Mouse (Mus musculus) kidney, adult 11 months (tissue): ENCODE measurements around the gene Gm44579.

Source experiments
- DNase-seq: peaks from one replicate; pipeline ENCODE4 v3.0.0; 2022

The Gm44579 gene

GRCm38 (mm10) chr15:98220877-98221276, at the start of gene Gm44579, which contains the start of gene Olfr287:
Gene Gm44579, minus strand, starts transcription at chr15:98220977.
Gene Olfr287, minus strand, starts transcription at chr15:98221056.
- DNase-seq = no peak

DNA sequence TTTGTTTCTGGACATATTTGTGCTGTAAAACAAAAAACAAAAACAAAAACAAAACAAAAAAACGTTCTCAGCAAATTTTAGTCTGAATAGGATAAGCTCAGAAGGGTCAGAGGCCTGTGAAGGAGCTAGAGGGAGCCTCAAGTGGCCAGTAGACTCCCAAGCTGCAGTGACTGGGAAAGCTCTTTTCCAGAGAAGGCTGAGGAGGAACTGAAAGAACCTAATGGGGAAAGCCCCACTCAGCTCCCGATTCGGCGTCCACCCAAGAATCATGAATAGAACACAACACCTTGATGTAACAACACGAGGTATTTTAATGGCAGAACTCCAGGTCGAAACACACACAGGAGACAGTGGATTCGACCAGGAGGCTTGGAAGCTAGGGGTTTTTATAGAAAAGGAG, 37.0 kb upstream of the Gm44579 start:
- no peak for DNase-seq

GRCm38 (mm10) chr15:98257193-98257592, 36.4 kb upstream of the Gm44579 start, which contains the start of gene H1fnt:
Gene H1fnt, minus strand, starts transcription at chr15:98257293.
- DNase-seq = no peak

- DNase-seq = peak; percentile 90
These were observed 35.5 kb upstream of the Gm44579 start for GRCm38 (mm10) chr15:98256271-98256670.

- DNase-seq = no peak
These were observed 14.7 kb upstream of the Gm44579 start for GRCm38 (mm10) chr15:98235442-98235841.

DNA sequence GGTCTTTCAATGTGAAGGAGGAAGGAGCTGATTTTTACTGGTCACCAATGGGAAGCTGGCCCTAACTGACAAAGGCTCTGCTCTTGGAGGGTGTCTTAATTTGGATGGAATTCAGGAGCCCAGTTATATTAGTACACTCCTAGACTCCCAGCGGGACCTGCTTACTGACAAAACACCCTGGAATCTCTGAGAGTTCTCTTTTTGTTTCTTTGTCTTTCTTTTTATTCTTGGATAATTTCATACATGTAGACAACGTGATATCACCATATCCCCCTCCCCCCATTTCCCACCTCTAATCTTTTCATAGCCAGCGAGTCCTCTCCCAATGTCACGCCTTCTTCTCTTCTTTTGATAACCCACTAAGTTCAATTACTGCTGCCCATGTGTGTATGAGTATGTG, 13.6 kb upstream of the Gm44579 start, which contains the start of gene Olfr286:
Olfr286 (minus strand) TSS at position 101 of the 400 bp plus-strand sequence.
- DNase-seq = no peak

GRCm38 (mm10) chr15:98226096-98226495, 5.3 kb upstream of the Gm44579 start:
- DNase-seq = no peak

GRCm38 (mm10) chr15:98225610-98226009, 4.8 kb upstream of the Gm44579 start:
- no peak for DNase-seq

DNA sequence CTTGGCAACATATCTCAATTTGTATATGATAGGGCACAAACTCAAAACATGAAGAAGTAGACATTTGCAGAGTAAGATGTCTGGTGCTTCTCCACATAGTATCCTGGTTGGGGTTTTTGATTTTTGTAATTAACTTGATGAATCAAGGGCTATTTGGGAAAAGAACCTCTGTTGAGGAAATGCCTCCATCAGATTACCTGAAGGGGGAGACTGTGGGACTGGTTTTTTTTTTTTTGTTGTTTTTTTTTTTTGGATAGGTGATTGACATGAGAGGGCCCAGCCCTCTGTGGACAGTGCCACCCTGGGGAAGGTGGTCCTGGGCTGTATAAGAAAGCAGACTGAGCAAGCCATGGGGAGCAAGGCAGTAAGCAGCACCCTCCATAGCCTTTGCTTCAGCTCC, 1.6 kb upstream of the Gm44579 start:
- DNase-seq = no peak

GRCm38 (mm10) chr15:98214130-98214529, 6.6 kb downstream of the Gm44579 start:
- no peak for DNase-seq

GRCm38 (mm10) chr15:98213336-98213870, 7.4 kb downstream of the Gm44579 start:
- peak; percentile 8 for DNase-seq

DNA sequence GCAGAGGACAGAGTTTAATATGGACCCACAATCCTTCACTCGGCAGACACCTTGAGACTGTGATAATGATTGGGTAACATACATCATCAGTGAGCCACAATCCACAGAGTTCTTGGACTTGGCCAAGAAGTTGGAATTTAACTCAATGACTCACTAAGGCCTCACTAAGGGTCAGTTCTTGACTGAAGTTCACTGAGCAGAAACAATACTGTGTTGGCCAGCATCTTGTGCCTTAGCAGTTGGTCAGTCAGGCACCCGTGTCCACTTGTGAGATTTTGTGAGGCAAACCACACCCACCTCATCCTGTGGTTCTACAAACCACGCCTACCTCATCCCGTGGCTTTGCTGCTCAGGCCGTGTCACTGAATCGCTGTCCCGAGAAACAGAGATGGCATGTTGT, 11.1 kb downstream of the Gm44579 start:
- DNase-seq = peak; percentile 69

DNA sequence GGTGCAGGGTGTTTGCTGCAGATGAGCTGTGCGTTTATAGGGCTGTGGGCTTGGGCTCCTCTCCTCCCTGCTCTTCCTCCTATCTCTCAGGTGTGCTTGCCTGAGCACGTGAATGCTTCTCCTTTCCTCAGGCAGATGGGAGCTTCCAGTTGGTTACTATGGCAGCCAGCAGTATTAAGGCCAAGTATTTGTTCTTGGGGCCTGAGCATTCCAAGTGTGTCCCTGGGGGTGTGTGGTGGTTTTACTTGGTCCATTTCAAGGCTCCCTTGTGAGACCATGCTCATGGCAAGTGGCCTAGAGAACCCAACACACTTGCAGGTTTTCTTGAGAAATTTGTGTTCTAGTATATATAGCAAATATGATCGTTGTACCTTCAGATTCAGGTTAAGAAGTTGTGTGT, 25.3 kb downstream of the Gm44579 start, which contains the start of gene Olfr288:
Olfr288 (minus strand) TSS at position 101 of the 400 bp plus-strand sequence.
- no peak for DNase-seq

DNA sequence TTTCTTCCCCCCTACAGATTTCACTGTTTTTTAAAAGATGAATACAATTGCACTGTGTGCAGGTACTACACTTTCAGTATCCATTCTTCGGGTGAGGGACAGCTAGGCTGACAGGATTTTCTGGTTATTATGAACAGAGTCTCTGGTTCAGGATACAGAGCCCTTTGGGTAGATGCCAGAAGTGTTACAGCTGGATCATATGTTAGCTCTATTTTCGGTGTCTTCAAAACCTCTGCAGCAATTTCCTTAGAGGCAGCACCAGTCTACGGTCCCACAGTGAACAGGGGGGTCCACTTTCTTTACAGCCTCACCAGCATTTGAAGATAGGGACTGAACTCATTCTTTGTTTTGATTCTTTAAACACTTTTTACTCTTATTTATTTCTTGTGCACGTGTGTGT, 36.3 kb downstream of the Gm44579 start:
- DNase-seq = no peak

DNA sequence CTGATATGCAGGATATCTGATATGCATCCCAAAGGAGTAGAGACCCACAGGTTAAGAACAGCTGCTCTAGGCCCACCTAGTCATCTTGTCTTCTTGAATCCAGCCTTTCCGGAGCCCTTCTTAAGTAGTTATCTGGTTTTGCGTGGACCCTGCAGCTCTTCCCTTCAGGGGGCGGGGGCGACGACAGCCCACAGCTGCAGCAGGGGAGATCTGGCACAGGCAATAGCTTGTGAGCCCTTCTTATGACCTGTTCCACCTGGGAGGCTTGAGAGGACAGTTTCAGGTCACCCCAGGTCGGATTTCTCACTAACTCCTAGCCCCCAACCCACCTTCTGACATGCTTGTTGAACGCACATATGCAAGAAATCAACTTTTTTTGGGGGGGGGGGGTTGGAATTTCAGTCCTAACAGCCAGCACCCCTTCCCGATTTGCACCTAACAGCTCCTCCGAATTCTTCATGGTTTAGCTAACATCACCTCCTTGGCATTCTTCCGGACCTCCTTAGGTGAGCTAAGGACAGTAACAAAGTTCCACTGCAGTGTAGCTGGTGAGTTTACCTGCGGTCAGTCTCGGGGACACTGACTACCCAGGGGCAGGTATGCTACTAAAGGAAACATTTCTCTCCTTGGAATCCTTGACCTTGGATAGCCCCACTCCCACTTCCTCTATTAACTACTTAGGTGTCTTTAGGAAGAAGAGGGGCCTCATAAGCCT, 38.8 kb downstream of the Gm44579 start:
- DNase-seq = peak; percentile 37

DNA sequence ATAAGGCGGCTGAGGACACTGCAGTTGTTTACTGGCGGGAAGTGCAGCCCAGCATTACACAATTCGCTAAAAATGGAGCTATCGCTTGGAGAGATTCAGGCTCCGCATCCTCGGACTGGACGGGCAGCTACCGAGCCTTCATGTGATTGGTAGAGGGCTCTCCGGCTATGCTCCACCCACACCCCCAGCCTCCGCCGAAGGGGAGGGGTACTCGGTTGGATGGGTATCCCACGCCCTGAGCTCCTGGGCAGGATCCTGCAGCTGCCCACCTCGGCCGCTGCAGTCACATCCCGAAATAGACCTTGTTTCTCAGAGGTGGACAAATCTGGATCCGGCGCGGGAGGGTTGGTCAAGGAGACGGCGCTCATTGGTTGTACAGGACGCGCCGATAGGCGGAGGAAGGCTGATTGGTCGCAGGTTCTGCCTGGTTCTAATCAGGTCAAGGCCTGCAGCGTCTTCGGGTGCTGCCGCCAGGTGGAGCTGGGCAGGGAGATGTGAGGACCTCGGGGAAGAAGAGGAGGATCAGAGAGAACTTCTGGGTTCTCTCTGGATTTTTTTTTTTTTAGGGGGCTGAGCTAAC, 39.6 kb downstream of the Gm44579 start:
- DNase-seq = peak; percentile 93

GRCm38 (mm10) chr15:98180567-98181131, 40.1 kb downstream of the Gm44579 start:
- no peak for DNase-seq

DNA sequence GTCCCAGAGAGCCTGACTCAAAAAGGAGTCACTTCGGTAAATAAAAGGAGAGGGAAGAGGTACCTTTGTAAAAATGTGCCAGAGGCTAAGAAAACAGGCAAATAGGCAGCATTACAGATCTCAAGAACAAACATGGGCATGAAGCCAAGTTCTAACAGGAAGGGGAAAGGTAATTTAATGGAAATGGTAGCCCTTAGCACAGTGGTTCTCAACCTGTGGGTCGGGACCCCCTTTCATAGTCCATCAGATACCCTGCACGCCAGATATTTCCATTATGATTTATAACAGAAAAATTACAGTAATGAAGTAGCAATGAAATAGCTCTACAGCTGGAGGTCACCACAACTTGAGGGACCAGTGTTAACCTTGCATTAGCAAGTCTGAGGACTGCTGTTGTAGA, 43.5 kb downstream of the Gm44579 start:
- DNase-seq = no peak

- DNase-seq = no peak
These were observed 47.0 kb downstream of the Gm44579 start for GRCm38 (mm10) chr15:98173821-98174220.

DNA sequence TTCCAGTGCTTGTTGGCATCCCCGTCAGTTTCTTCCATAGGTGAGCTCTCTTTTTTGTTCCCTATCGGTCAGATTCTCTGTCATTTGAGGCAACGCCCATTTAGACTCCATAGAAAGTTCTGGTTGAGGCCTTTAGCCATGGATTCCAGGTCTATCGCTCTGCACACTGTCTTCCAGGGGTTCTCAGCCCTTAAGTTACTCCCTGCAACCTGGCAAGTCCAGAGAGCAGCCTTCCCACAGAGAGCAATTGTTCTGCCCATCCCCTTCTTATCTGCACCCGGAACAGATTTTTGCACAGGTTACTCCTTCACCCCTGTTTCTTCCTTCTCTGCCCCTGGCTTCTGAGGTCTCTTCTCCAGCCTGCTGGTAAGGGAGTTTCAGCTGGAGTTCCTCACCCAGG, 48.7 kb downstream of the Gm44579 start:
- DNase-seq = no peak

GRCm38 (mm10) chr15:98170917-98171316, 49.9 kb downstream of the Gm44579 start:
- DNase-seq = no peak

DNA sequence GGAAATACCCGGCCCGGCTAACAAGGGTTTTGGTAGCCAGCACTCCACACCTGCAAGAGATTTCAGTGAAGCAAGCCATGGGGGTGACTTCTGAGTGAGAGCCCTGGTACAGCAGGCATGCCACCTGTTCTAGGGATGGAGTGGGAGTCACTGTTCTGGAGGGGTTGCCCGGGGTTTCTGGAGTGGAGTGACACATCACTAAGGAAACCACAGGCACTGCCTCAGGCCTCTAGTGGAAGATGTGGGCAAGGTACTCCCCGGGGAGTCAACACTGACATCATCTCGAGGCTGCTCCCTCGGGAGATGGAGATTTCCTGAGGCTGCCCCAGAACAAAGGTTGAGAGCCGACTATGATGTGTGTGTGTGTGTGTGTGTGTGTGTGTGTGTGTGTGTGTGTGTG, 50.4 kb downstream of the Gm44579 start:
- DNase-seq = no peak

DNA sequence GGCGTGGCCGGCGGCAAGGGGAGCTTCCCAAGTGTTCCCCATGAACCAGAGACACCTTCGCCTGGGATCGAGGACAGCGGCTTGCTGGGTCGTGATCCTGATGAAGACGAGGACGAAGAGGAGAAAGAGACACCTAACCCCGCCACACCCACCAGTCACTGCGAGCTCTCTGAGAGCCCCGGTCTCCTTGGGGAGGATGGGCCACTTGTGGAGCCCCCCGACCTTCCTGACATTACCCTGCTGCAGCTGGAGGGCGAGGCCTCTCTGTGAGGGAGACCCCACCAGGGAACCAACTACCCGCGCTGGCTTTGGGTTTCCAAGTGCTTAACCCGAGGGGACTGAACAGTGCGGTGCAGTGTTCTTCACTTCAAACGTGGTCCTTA, 52.2 kb downstream of the Gm44579 start:
- DNase-seq = no peak
